Mouse (Mus musculus) ovary, adult 18-20 months (tissue): Measurements from ENCODE around the gene Pdgfb.
A peak's percentile ranks its signal among the peaks of the same experiment; 100 is the strongest.

ENCODE experiments used
- DNase-seq: peaks from one replicate; pipeline ENCODE4 v3.0.0; 2022; ENCODE audit warnings: low spot score, mixed read lengths

Gene Pdgfb

GRCm38 (mm10) chr15:80014321-80015210, at the start of gene Pdgfb:
Pdgfb (minus strand) TSS chr15:80014977.
- DNase-seq: peak; percentile 58

- no peak for DNase-seq
Observed at GRCm38 (mm10) chr15:80062821-80063220, 48.0 kb upstream of the Pdgfb start.

GRCm38 (mm10) chr15:80062339-80062738, 47.6 kb upstream of the Pdgfb start:
- DNase-seq: no peak

GRCm38 (mm10) chr15:80061071-80061550, 46.3 kb upstream of the Pdgfb start:
- no peak for DNase-seq

GRCm38 (mm10) chr15:80060356-80061070, 45.7 kb upstream of the Pdgfb start:
- no peak for DNase-seq

- no peak for DNase-seq
Observed at GRCm38 (mm10) chr15:80059606-80060005, 44.8 kb upstream of the Pdgfb start.

GRCm38 (mm10) chr15:80058151-80058550, 43.4 kb upstream of the Pdgfb start:
- no peak for DNase-seq

GRCm38 (mm10) chr15:80054034-80054710, 39.4 kb upstream of the Pdgfb start:
- DNase-seq: peak; percentile 75

GRCm38 (mm10) chr15:80053381-80054033, 38.7 kb upstream of the Pdgfb start:
- no peak for DNase-seq

- no peak for DNase-seq
Observed at GRCm38 (mm10) chr15:80051782-80052181, 37.0 kb upstream of the Pdgfb start.

GRCm38 (mm10) chr15:80051092-80051761, 36.5 kb upstream of the Pdgfb start:
- DNase-seq: no peak

GRCm38 (mm10) chr15:80050093-80050492, 35.3 kb upstream of the Pdgfb start:
- no peak for DNase-seq

- DNase-seq: no peak
Observed at GRCm38 (mm10) chr15:80047973-80048372, 33.2 kb upstream of the Pdgfb start.

- no peak for DNase-seq
Observed at GRCm38 (mm10) chr15:80047242-80047641, 32.5 kb upstream of the Pdgfb start.

- DNase-seq: no peak
Observed at GRCm38 (mm10) chr15:80045749-80046148, 31.0 kb upstream of the Pdgfb start.

- no peak for DNase-seq
Observed at GRCm38 (mm10) chr15:80044249-80044648, 29.5 kb upstream of the Pdgfb start.

GRCm38 (mm10) chr15:80042152-80042551, 27.4 kb upstream of the Pdgfb start:
- no peak for DNase-seq

GRCm38 (mm10) chr15:80038110-80038391, 23.3 kb upstream of the Pdgfb start:
- no peak for DNase-seq

GRCm38 (mm10) chr15:80037255-80038109, 22.7 kb upstream of the Pdgfb start:
- DNase-seq: no peak

- DNase-seq: no peak
Observed at GRCm38 (mm10) chr15:80035341-80035885, 20.6 kb upstream of the Pdgfb start.
